Mouse (Mus musculus) embryonic facial prominence, embryonic 12.5 days (tissue): ENCODE measurements around the gene Rnf152. TPM values are rescaled to one million over a fixed set of nuclear protein-coding genes. Genes with fewer than 3 reads are reported as not detected.

Source experiments
- ATAC-seq: fragments of 200-750 bp; cut with Nextera tagmentation; 2 replicates; pipeline ENCODE4 v1.8.0; 2017; ENCODE audit not compliant: insufficient number of reproducible peaks, insufficient read depth, low FRiP score, low TSS enrichment
- H3K27ac ChIP-seq: fragments of 300-500 bp; sonication (generic); 2 replicates; pipeline ENCODE4 v1.5.1; 2016; ENCODE audit warnings: mild to moderate bottlenecking
- H3K27me3 ChIP-seq: fragments of 300-500 bp; sonication (generic); 2 replicates; pipeline ENCODE4 v1.6.1; 2016; ENCODE audit warnings: mild to moderate bottlenecking, moderate library complexity
- H3K36me3 ChIP-seq: fragments of 300-500 bp; sonication (generic); 2 replicates; pipeline ENCODE4 v1.6.1; 2016; ENCODE audit warnings: mild to moderate bottlenecking
- H3K4me1 ChIP-seq: fragments of 300-500 bp; sonication (generic); 2 replicates; pipeline ENCODE4 v1.6.1; 2016
- H3K4me2 ChIP-seq: fragments of 300-500 bp; sonication (generic); replicated peaks from 2 replicates; pipeline ENCODE4 v1.6.1; 2016; ENCODE audit warnings: mild to moderate bottlenecking, moderate library complexity
- H3K4me3 ChIP-seq: fragments of 300-500 bp; sonication (generic); 2 replicates; pipeline ENCODE4 v1.5.1; 2016; ENCODE audit warnings: mild to moderate bottlenecking
- H3K9ac ChIP-seq: fragments of 300-500 bp; sonication (generic); 2 replicates; pipeline ENCODE4 v1.6.1; 2016; ENCODE audit warnings: mild to moderate bottlenecking, moderate library complexity
- H3K9me3 ChIP-seq: fragments of 300-500 bp; sonication (generic); 2 replicates; pipeline ENCODE4 v1.6.1; 2016; ENCODE audit warnings: mild to moderate bottlenecking, moderate library complexity
- WGBS: fragments of 180-500 bp; shearing (Covaris S2); methylation state at CpG from one replicate; pipeline ENCODE4 v1.1.7; 2016; 5-methylcytosine and 5-hydroxymethylcytosine counted together
- polyA plus RNA-seq: library from polyadenylated mRNA; unstranded; fragments of >200 nt; fragmentation: Nextera tagmentation; extraction: Ambion mirVana; gene quantifications from 2 replicates; pipeline ENCODE4 v1.2.1, GENCODE M21; 2016

Rnf152 gene
- polyA plus RNA-seq, 1 experiment from 2014 or later = 0.93 TPM

DNA sequence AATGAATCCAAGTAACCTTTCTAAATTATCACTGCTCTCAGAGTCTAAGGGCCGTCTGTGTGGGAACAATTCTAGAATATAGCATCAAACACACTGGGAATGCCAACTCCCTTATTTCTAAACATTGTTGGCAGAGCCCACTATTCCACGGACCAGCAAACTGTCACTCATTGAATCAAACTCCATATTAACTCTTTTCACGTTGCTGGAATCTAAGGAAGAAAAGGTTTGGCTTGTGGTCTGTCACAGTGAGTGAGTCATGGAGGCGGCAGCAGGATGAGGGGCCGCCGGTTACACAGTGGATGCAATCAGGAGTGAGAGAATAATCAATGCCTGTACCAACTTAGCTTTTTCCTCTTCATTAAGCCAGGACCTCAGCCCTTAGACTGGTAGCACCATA, 54.3 kb downstream of the Rnf152 start:
- H3K4me1 ChIP-seq = no peaks in the 10 kb centered on the region
- H3K4me2 ChIP-seq = no peak overlapping the region
- no peak overlapping the region for H3K9ac ChIP-seq
- ATAC-seq = no peak
- no peak overlapping the region for H3K4me3 ChIP-seq
- 79% methylated on average over 6 of the region's 6 CpGs for WGBS
- no peaks in the 10 kb centered on the region for H3K27me3 ChIP-seq
- H3K36me3 ChIP-seq = no peaks in the 10 kb centered on the region
- H3K9me3 ChIP-seq = no peaks in the 10 kb centered on the region
- H3K27ac ChIP-seq = no peak overlapping the region

DNA sequence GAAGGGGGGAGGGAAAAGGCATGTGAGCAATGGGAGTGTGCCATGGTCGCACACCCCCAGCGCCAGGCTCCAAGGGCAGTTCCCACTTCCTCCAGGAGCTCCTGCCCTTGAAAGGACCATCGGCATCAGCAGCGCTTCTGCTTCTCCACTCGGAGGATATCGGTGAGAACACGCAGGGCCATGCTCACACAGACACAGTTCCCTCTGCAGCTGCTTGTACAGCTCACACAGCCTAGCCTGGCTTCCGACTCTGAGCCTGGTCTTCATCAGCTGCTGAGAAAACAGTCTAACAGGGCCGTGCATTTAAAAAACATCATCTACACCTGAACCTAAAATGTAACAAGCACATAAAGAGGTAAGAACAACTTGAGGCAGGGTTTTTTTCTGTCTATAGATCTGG, 54.7 kb downstream of the Rnf152 start:
- Histone ChIP-seq H3K4me2 (no peak overlapping the region), H3K9me3 (no peaks in the 10 kb centered on the region), H3K36me3 (no peaks in the 10 kb centered on the region), H3K4me3 (no peak overlapping the region), H3K27ac (no peak overlapping the region), H3K27me3 (no peaks in the 10 kb centered on the region), H3K9ac (no peak overlapping the region), H3K4me1 (no peaks in the 10 kb centered on the region)
- no peak for ATAC-seq
- WGBS = 82% methylated on average over 9 of the region's 9 CpGs

GRCm38 (mm10) chr1:105291859-105292258, 64.7 kb downstream of the Rnf152 start:
- 89% methylated on average over 2 of the region's 2 CpGs for WGBS
- ATAC-seq = no peak
- no peak overlapping the region for H3K4me3 ChIP-seq

DNA sequence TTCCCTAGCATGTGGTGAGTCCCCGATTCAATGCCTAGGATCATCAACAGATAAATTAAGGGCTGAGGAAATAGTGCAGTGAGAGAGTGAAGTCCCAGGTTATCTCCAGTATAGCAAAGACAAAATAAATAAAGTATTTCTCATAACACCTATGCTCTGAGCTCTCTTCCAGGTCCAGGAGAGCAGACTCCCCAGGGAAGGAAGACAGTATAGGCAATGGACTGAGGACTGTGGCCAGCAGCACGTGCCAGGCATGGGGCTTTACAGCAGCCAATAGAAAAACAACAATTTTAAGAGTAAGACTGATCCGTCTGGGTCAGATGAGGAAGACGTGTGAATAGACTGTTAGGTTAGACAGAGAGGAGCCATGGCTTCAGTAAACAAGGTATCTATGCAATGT, 69.0 kb downstream of the Rnf152 start:
- H3K4me2 ChIP-seq = no peak overlapping the region
- no peaks in the 10 kb centered on the region for H3K27me3 ChIP-seq
- no peaks in the 10 kb centered on the region for H3K4me1 ChIP-seq
- no peaks in the 10 kb centered on the region for H3K36me3 ChIP-seq
- no peak overlapping the region for H3K4me3 ChIP-seq
- 65% methylated on average over 4 of the region's 4 CpGs for WGBS
- H3K9me3 ChIP-seq = no peaks in the 10 kb centered on the region
- no peak overlapping the region for H3K9ac ChIP-seq
- no peak overlapping the region for H3K27ac ChIP-seq
- ATAC-seq = no peak

More at GRCm38 (mm10) chr1:105291859-105292258, 64.7 kb downstream of the Rnf152 start:
- no peak overlapping the region for H3K9ac ChIP-seq
- H3K9me3 ChIP-seq = no peaks in the 10 kb centered on the region
- H3K36me3 ChIP-seq = no peaks in the 10 kb centered on the region
- H3K4me2 ChIP-seq = no peak overlapping the region
- H3K4me1 ChIP-seq = no peaks in the 10 kb centered on the region
- H3K27me3 ChIP-seq = no peaks in the 10 kb centered on the region
- H3K27ac ChIP-seq = no peak overlapping the region

- Histone ChIP-seq H3K4me1 (no peaks in the 10 kb centered on the region), H3K9ac (no peak overlapping the region), H3K27me3 (no peaks in the 10 kb centered on the region), H3K4me3 (no peak overlapping the region), H3K9me3 (no peaks in the 10 kb centered on the region), H3K36me3 (no peaks in the 10 kb centered on the region), H3K4me2 (no peak overlapping the region), H3K27ac (no peak overlapping the region)
- WGBS = 80% methylated on average over 5 of the region's 5 CpGs
- no peak for ATAC-seq
These were observed 69.6 kb downstream of the Rnf152 start for GRCm38 (mm10) chr1:105286906-105287305.

- no peak overlapping the region for H3K27ac ChIP-seq
- no peak for ATAC-seq
- H3K9me3 ChIP-seq = no peaks in the 10 kb centered on the region
- H3K36me3 ChIP-seq = no peaks in the 10 kb centered on the region
- no peaks in the 10 kb centered on the region for H3K4me1 ChIP-seq
- H3K9ac ChIP-seq = no peak overlapping the region
- H3K27me3 ChIP-seq = no peaks in the 10 kb centered on the region
- WGBS = 86% methylated on average over 4 of the region's 4 CpGs
- H3K4me3 ChIP-seq = no peak overlapping the region
- no peak overlapping the region for H3K4me2 ChIP-seq
These were observed 71.5 kb downstream of the Rnf152 start for GRCm38 (mm10) chr1:105285001-105285400.

DNA sequence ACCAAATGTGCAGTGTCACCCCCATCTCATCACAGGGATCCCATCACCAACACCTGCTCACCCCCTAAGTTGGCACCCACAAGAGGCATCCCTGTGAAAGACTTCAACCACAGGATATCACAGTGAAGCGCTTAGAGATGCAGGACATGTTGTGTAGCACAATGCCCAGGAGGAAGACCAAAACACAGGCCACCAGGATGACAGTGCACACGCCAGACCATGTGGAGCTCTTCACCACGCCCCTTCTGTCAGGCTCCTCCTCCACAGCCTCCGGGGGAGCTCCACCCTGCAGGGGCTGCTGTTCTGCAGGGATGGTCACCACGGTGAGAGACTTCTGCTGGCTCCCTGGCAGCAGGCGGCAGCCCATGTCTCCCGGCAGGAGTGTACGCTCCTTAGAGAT, 72.4 kb downstream of the Rnf152 start:
- H3K9me3 ChIP-seq = no peaks in the 10 kb centered on the region
- H3K27ac ChIP-seq = no peak overlapping the region
- ATAC-seq = no peak
- 73% methylated on average over 8 of the region's 8 CpGs for WGBS
- no peaks in the 10 kb centered on the region for H3K27me3 ChIP-seq
- H3K4me2 ChIP-seq = no peak overlapping the region
- no peaks in the 10 kb centered on the region for H3K4me1 ChIP-seq
- H3K9ac ChIP-seq = no peak overlapping the region
- H3K36me3 ChIP-seq = no peaks in the 10 kb centered on the region
- no peak overlapping the region for H3K4me3 ChIP-seq

GRCm38 (mm10) chr1:105281277-105281676, 75.2 kb downstream of the Rnf152 start:
- WGBS = 57% methylated on average over 3 of the region's 3 CpGs
- Histone ChIP-seq H3K36me3 (no peaks in the 10 kb centered on the region), H3K27ac (no peak overlapping the region), H3K9me3 (no peaks in the 10 kb centered on the region), H3K9ac (no peak overlapping the region), H3K27me3 (no peaks in the 10 kb centered on the region), H3K4me2 (no peak overlapping the region), H3K4me3 (no peak overlapping the region), H3K4me1 (no peaks in the 10 kb centered on the region)
- ATAC-seq = no peak

GRCm38 (mm10) chr1:105280160-105280559, 76.3 kb downstream of the Rnf152 start:
- H3K9ac ChIP-seq = no peak overlapping the region
- no peaks in the 10 kb centered on the region for H3K4me1 ChIP-seq
- 59% methylated on average over 2 of the region's 2 CpGs for WGBS
- no peak overlapping the region for H3K27ac ChIP-seq
- H3K9me3 ChIP-seq = no peaks in the 10 kb centered on the region
- no peak overlapping the region for H3K4me2 ChIP-seq
- H3K36me3 ChIP-seq = no peaks in the 10 kb centered on the region
- no peaks in the 10 kb centered on the region for H3K27me3 ChIP-seq
- no peak for ATAC-seq
- no peak overlapping the region for H3K4me3 ChIP-seq

GRCm38 (mm10) chr1:105274500-105275194, 81.9 kb downstream of the Rnf152 start:
- Histone ChIP-seq H3K9me3 (no peaks in the 10 kb centered on the region), H3K4me1 (no peaks in the 10 kb centered on the region), H3K4me3 (no peak overlapping the region), H3K9ac (no peak overlapping the region), H3K36me3 (no peaks in the 10 kb centered on the region), H3K27ac (no peak overlapping the region), H3K4me2 (no peak overlapping the region), H3K27me3 (no peaks in the 10 kb centered on the region)
- ATAC-seq = no peak
- WGBS = 84% methylated on average over 3 of the region's 3 CpGs

GRCm38 (mm10) chr1:105271104-105271503, 85.4 kb downstream of the Rnf152 start:
- Histone ChIP-seq H3K4me2 (no peak overlapping the region), H3K36me3 (no peaks in the 10 kb centered on the region), H3K9ac (no peak overlapping the region), H3K9me3 (no peaks in the 10 kb centered on the region), H3K27me3 (no peaks in the 10 kb centered on the region), H3K4me3 (no peak overlapping the region), H3K4me1 (no peaks in the 10 kb centered on the region), H3K27ac (no peak overlapping the region)
- WGBS = 91% methylated on average over 10 of the region's 10 CpGs
- no peak for ATAC-seq

- Histone ChIP-seq H3K4me2 (no peak overlapping the region), H3K9ac (no peak overlapping the region), H3K36me3 (no peaks in the 10 kb centered on the region), H3K27ac (no peak overlapping the region), H3K27me3 (no peaks in the 10 kb centered on the region), H3K4me3 (no peak overlapping the region), H3K4me1 (no peaks in the 10 kb centered on the region), H3K9me3 (no peaks in the 10 kb centered on the region)
- ATAC-seq = 0 out of 2 replicates have a peak, but pooled peaks have one; percentile 28
- WGBS = 68% methylated on average over 3 of the region's 3 CpGs
These were observed 93.1 kb downstream of the Rnf152 start for GRCm38 (mm10) chr1:105263283-105264033.
